27 mouse cellular contexts compared by ENCODE assay signal in the genomic region with DNA sequence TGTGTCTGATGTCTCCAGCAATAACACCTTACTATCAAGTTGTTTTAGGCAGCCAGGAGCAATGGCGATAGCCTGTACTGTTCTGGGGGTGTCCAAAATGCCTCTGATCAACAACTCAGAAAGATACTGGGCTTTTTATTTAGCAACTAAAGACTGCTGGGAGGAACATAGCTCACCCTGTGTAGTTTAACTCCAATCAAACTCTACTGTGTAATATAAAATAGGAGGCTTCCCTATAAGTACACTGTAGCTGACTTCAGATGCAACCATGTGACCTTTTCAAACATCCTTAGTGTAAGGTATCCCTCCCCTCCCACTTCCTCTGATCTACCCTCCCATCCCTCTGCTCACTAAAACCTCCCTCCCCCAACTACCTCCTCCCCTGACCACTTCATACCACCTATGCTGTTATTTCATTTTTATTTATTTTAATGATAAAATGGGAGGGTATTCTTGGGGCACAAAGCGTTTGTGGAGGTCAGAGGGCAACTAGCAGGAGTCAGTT. TPM values are rescaled to one million over a fixed set of nuclear protein-coding genes. Genes with fewer than 3 reads are reported as not detected.
DNase-seq lines count a peak whose midpoint lies in the region; ATAC-seq and TF ChIP-seq lines count a peak whose summit lies in the region.
"Had no signal": no experiment of that assay in that cellular context is flagged by ENCODE, and none has a peak within 500 bp of the region (broad histone marks: within the 10 kb centered on the region; RNA-seq: fewer than 3 reads in every experiment).

No protein-coding gene starts in this region.

- H3K4me2 ChIP-seq in heart, embryonic 15.5 days = no peak overlapping the region
- no peak overlapping the region for H3K4me2 ChIP-seq in heart, embryonic 11.5 days
- H3K4me2 ChIP-seq in midbrain, postnatal 0 days (ENCODE audit: low read depth, low read length, poor library complexity, severe bottlenecking) = no peak overlapping the region
- H3K4me2 ChIP-seq: embryonic facial prominence, embryonic 13.5 days; hindbrain, embryonic 15.5 days; intestine, embryonic 15.5 days; liver, embryonic 12.5 days had no signal

- ATAC-seq in heart, embryonic 15.5 days (replicated peaks; ENCODE audit: insufficient number of reproducible peaks, insufficient read depth, low FRiP score, low read depth) = no peak
- ATAC-seq in heart, embryonic 11.5 days (replicated peaks; ENCODE audit: insufficient number of reproducible peaks, low FRiP score, low TSS enrichment) = no peak
- peak; percentile 31 for ATAC-seq in CD4-positive, CD25-positive, alpha-beta regulatory T cell, adult 4 months
- peak; percentile 15 for ATAC-seq in inflammation-experienced regulatory T-cells, adult 6 months
- ATAC-seq in midbrain, postnatal 0 days (ENCODE audit: low FRiP score) = no peak
- ATAC-seq: forebrain, embryonic 16.5 days; intestine, embryonic 15.5 days had no signal

- H3K27ac ChIP-seq in heart, embryonic 15.5 days = 0 out of 2 replicates have a peak overlapping the region, but pooled peaks have one; percentile 3
- H3K27ac ChIP-seq in heart, embryonic 11.5 days (ENCODE audit: low read depth, low read length) = no peak overlapping the region
- no peak overlapping the region for H3K27ac ChIP-seq in midbrain, postnatal 0 days (ENCODE audit: low read depth, low read length)
- H3K27ac ChIP-seq: embryonic facial prominence, embryonic 13.5 days; forebrain, embryonic 10.5 days; hindbrain, embryonic 10.5 days; hindbrain, embryonic 15.5 days; intestine, embryonic 15.5 days; layer of hippocampus, adult 2 months; liver, embryonic 12.5 days; stomach, postnatal 0 days had no signal

- no peaks in the 10 kb centered on the region for H3K9me3 ChIP-seq in heart, embryonic 15.5 days (replicated peaks)
- H3K9me3 ChIP-seq in heart, embryonic 11.5 days (replicated peaks; ENCODE audit: control insufficient read depth, low read length) = no peaks in the 10 kb centered on the region
- no peaks in the 10 kb centered on the region for H3K9me3 ChIP-seq in midbrain, postnatal 0 days (ENCODE audit: low read length)
- H3K9me3 ChIP-seq: embryonic facial prominence, embryonic 13.5 days; forebrain, embryonic 10.5 days; hindbrain, embryonic 10.5 days; hindbrain, embryonic 15.5 days; intestine, embryonic 15.5 days; liver, embryonic 12.5 days had no signal

- DNase-seq in CD4-positive helper T cell, adult 2 months (ENCODE audit: low read depth, low spot score) = peak; percentile 61
- DNase-seq in midbrain, postnatal 0 days (ENCODE audit: low spot score) = no peak
- DNase-seq in cerebellum, postnatal 4 days (ENCODE audit: low spot score in 2 of 2) = no peak
- DNase-seq: cerebellum, adult 9-10 months; gastrocnemius, adult 2 months; kidney, adult 2 months; kidney, postnatal 36 days; left cerebral cortex, postnatal 4 days; liver, postnatal 0 days; lung, postnatal 4 days; midbrain, embryonic 14.5 days; right cerebral cortex, postnatal 25 days; thymus, adult 18-20 months; thymus, postnatal 4 days had no signal

- H3K9ac ChIP-seq in heart, embryonic 15.5 days = no peak overlapping the region
- H3K9ac ChIP-seq in heart, embryonic 11.5 days (ENCODE audit: low read depth, low read length) = no peak overlapping the region
- H3K9ac ChIP-seq in midbrain, postnatal 0 days (replicated peaks; ENCODE audit: low read length, poor library complexity, severe bottlenecking) = no peak overlapping the region
- H3K9ac ChIP-seq: embryonic facial prominence, embryonic 13.5 days; hindbrain, embryonic 15.5 days; intestine, embryonic 15.5 days; liver, embryonic 12.5 days; liver, postnatal 0 days had no signal

- no peak for TF ChIP-seq CTCF in midbrain, postnatal 0 days (IDR thresholded peaks at IDR 0.05)

- no peaks in the 10 kb centered on the region for H3K36me3 ChIP-seq in heart, embryonic 15.5 days
- no peaks in the 10 kb centered on the region for H3K36me3 ChIP-seq in heart, embryonic 11.5 days (ENCODE audit: control insufficient read depth, insufficient read depth, low read length)
- no peaks in the 10 kb centered on the region for H3K36me3 ChIP-seq in midbrain, postnatal 0 days (ENCODE audit: insufficient read depth, low read length)
- H3K36me3 ChIP-seq: embryonic facial prominence, embryonic 13.5 days; forebrain, embryonic 10.5 days; hindbrain, embryonic 10.5 days; hindbrain, embryonic 15.5 days; intestine, embryonic 15.5 days; liver, embryonic 12.5 days had no signal

- no peaks in the 10 kb centered on the region for H3K27me3 ChIP-seq in heart, embryonic 15.5 days
- no peaks in the 10 kb centered on the region for H3K27me3 ChIP-seq in heart, embryonic 11.5 days (ENCODE audit: control insufficient read depth, insufficient read depth, low read length)
- no peaks in the 10 kb centered on the region for H3K27me3 ChIP-seq in midbrain, postnatal 0 days (ENCODE audit: insufficient read depth, low read length)
- H3K27me3 ChIP-seq: embryonic facial prominence, embryonic 13.5 days; hindbrain, embryonic 15.5 days; intestine, embryonic 15.5 days; liver, embryonic 12.5 days had no signal

- H3K4me1 ChIP-seq in heart, embryonic 15.5 days (replicated peaks) = peaks cover 9% of the 10 kb centered on the region
- peaks cover 19% of the 10 kb centered on the region for H3K4me1 ChIP-seq in heart, embryonic 11.5 days (ENCODE audit: control insufficient read depth, insufficient read depth, low read length)
- no peaks in the 10 kb centered on the region for H3K4me1 ChIP-seq in midbrain, postnatal 0 days (ENCODE audit: insufficient read depth, low read length)
- H3K4me1 ChIP-seq: hindbrain, embryonic 15.5 days had no signal

- 64% methylated on average over 2 of the region's 2 CpGs for WGBS in heart, embryonic 15.5 days
- WGBS in heart, embryonic 11.5 days (ENCODE audit: insufficient replicate concordance) = 73% methylated on average over 2 of the region's 2 CpGs
- 84% methylated on average over 2 of the region's 2 CpGs for WGBS in midbrain, postnatal 0 days

- H3K4me3 ChIP-seq in heart, embryonic 15.5 days = no peak overlapping the region
- H3K4me3 ChIP-seq in heart, embryonic 11.5 days (ENCODE audit: low read depth, low read length) = no peak overlapping the region
- H3K4me3 ChIP-seq in midbrain, postnatal 0 days (ENCODE audit: low read depth, low read length) = no peak overlapping the region
- H3K4me3 ChIP-seq: embryonic facial prominence, embryonic 13.5 days; forebrain, embryonic 10.5 days; gastrocnemius, adult 2 months; hindbrain, embryonic 10.5 days; hindbrain, embryonic 15.5 days; intestine, embryonic 15.5 days; layer of hippocampus, adult 2 months; liver, embryonic 12.5 days had no signal

RNA-seq across cellular contexts. Expression of gene Atp1b3, which starts 29.5 kb away (rescaled TPM):
- polyA plus RNA-seq in heart, embryonic 15.5 days (2015; fragmentation: Nextera tagmentation; extraction: Ambion mirVana) = 120 and 130 TPM in 2 replicates
- polyA plus RNA-seq in heart, embryonic 11.5 days (2014; fragmentation: Nextera tagmentation; extraction: Ambion mirVana) = 149 and 177 TPM in 2 replicates
- 100 to 1,000 TPM; 219 to 284 TPM for polyA plus RNA-seq in CD4-positive, CD25-positive, alpha-beta regulatory T cell, adult 4 months (2017; shearing (Covaris generic))
- polyA plus RNA-seq in inflammation-experienced regulatory T-cells, adult 6 months (2017; shearing (Covaris generic)) = 100 to 1,000 TPM; 181 to 248 (median 245) TPM
- 69.1 and 84.3 TPM in 2 replicates for total RNA-seq in midbrain, postnatal 0 days (2014; rRNA removed)
- polyA plus RNA-seq in midbrain, postnatal 0 days (2015; fragmentation: Nextera tagmentation; extraction: Ambion mirVana) = 188 and 190 TPM in 2 replicates

Comparison
In these comparisons a context has a peak if more than half of its experiments do, and no peak if none do; other contexts are left out.
1. ATAC-seq: peak in CD4-positive, CD25-positive, alpha-beta regulatory T cell, adult 4 months (single experiment) and inflammation-experienced regulatory T-cells, adult 6 months (single experiment); none in heart, embryonic 15.5 days (single experiment), heart, embryonic 11.5 days (single experiment) and midbrain, postnatal 0 days (single experiment).